Mouse (Mus musculus) embryo, embryonic 9.5 days (tissue): ENCODE measurements around the gene Hist1h2bc.
"Not testable (repeated sequence)": the region's sequence is repeated elsewhere in the genome, so short reads cannot be mapped to it uniquely, and the experiment has no call there.

Experiments used
- DNase-seq: peaks from one replicate; pipeline ENCODE4 v3.0.0-alpha.2; 2017; ENCODE audit errors: extremely low spot score

Gene Hist1h2bc

DNA sequence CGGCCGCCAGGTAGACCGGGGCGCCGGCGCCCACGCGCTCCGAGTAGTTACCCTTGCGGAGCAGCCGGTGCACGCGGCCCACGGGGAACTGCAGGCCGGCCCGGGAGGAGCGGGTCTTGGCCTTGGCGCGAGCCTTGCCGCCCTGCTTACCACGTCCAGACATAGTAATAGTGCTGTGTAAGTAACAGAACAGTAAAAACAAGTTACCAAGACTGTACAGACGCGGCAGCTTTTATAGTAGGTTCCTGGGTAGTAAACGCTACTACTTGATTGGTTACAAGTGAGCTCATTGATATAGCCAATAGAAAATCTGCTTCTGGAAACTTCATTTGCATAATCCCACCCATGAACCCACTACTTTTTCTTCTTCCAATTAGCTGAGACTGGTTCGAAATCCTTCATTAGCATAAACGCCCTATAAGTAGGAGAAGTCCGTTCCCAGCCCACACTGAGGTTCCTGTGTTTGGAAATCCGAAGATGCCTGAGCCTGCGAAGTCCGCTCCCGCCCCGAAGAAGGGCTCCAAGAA lies at the start of gene Hist1h2bc, which contains the start of gene Hist1h2ac:
TSS of gene Hist1h2bc (plus strand) at position 445 of the 527 bp plus-strand sequence.
TSS of gene Hist1h2ac (minus strand) at position 194 of the 527 bp plus-strand sequence.
- peak; percentile 92 for DNase-seq

DNA sequence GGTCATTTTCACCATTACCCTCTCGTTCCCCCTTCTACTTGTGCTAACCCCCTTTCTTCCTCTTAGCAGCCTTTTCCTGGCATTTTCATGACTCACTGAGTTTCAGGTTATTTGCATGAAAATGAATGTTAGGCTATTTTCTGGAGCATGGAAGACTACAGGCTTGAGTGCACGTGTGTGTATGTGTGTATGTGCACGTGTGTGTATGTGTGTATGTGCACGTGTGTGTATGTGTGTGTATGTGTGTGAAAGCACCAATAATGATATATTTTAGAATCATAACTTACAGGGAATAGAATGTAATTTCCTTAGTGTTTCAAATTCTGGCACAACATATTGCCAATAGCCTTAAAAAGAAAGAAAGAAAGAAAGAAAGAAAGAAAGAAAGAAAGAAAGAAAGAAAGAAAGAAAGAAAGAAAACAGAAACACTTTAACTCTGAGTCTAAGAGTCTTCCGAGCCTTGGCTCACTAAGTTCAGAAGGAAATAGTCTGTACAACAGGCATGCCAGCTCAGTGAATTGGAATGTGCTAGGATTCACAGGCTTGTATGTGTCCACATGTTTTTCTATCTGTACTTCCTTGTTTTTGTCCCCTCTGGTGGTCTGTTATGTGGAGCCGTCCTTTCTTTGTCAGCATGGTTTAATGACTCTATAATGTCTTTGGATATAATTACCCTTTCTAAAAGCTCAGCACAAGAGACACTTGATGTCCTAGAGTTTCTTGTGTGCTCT lies 24.2 kb upstream of the Hist1h2bc start:
- no peak for DNase-seq

GRCm38 (mm10) chr13:23662536-23662935 lies 21.5 kb upstream of the Hist1h2bc start:
- DNase-seq: no peak

GRCm38 (mm10) chr13:23681990-23682582 lies 1.9 kb upstream of the Hist1h2bc start:
- DNase-seq: peak; percentile 27

DNA sequence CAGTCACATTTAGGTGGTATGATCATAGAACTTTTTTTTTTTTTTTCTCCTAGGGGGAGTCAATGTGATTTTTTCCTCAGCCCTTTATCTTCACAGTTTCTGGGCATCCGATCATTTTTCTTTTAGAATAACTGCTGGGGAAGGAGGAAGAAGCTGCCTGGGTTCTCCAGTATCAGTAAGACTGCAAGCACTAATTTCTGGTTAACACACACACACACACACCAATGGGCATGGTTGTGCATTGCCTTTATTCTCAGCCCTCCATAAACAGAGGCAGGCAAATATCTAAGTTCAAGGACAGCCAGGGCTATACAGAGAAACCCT lies 1.4 kb upstream of the Hist1h2bc start:
- peak; percentile 64 for DNase-seq

GRCm38 (mm10) chr13:23682947-23683754 lies 848 bp upstream of the Hist1h2bc start:
- peak; percentile 65 for DNase-seq

DNA sequence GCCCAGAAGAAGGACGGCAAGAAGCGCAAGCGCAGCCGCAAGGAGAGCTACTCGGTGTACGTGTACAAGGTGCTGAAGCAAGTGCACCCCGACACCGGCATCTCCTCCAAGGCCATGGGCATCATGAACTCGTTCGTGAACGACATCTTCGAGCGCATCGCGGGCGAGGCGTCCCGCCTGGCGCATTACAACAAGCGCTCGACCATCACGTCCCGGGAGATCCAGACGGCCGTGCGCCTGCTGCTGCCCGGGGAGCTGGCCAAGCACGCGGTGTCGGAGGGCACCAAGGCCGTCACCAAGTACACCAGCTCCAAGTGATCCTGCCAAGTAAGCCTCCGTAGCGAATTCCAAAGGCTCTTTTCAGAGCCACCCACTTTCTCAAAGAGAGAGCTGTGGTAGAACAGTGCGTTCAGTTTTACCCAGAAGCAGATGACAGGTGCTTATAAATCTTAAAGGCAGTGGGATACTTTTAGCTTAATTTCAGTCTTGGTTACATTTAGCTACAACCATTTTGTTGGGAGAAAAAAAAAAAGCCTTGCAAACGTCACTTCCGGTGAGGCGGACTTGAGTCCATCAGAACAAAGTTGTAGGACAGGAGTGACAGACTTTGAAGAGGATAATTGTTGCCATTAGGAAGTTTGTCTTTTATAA lies 421 bp downstream of the Hist1h2bc start:
- DNase-seq: not testable (repeated sequence)

- DNase-seq: peak; percentile 78
Observed at GRCm38 (mm10) chr13:23685121-23685861, 1.3 kb downstream of the Hist1h2bc start.

GRCm38 (mm10) chr13:23685966-23686365 lies 2.0 kb downstream of the Hist1h2bc start:
- peak; percentile 27 for DNase-seq

DNA sequence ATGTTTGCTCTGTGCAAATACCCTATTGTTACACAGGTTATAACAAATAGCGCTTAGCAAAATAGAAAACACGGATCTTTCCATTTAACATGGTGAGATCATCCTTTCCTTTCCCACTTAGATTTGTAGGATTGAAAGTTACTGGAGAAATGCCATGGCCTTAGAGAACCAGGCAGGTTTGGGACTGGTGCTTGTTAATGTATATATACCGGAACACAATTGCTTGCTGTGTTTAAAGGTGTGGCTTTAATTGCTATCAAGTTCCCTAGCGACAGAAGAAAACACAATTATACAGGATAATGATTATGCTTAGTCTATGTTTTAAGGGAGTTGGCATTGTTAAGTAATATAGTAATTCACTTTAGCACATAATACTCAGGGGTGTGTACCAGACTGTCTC lies 3.2 kb downstream of the Hist1h2bc start:
- DNase-seq: no peak

GRCm38 (mm10) chr13:23687907-23688306 lies 3.9 kb downstream of the Hist1h2bc start:
- no peak for DNase-seq

GRCm38 (mm10) chr13:23688956-23689355 lies 5.0 kb downstream of the Hist1h2bc start:
- no peak for DNase-seq

DNA sequence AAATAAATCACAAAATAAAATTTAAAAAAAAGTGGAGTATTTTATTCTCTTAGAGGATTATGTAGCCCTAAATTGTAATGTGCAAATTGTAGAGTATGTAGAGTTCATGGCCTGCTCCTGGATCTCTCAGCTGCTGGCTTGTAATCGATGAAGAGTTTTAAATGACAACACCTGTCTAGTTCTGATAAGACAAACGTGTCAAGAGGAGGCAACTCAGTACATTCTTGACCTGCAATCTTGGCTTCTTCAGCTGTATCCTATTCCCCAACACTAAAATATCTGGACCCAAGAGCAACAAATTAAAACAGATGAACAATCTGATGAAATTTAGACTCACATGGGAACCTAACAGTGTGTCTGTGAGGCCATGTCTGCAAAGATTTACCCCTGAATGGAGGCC lies 5.5 kb downstream of the Hist1h2bc start:
- no peak for DNase-seq

GRCm38 (mm10) chr13:23693856-23694440 lies 9.9 kb downstream of the Hist1h2bc start:
- DNase-seq: no peak

DNA sequence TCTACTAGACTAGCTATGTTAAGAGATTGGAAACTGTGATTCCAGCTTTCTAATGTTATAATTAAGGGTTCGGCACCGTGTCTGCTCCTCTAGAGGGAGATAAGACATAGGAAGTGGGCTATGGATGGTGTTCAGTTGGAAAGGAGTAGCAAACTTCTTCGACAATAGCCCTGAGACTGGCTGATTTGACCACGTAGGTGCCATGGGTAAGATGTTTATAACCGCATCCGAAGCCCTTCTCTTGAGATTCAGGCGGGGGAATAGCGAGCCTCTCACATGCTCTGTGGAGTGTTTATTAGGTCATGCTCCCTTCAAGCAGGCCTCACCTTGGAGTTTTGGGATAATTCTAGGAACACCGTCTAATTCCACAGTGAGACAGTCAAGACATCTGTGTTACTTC lies 11.0 kb downstream of the Hist1h2bc start:
- no peak for DNase-seq

DNA sequence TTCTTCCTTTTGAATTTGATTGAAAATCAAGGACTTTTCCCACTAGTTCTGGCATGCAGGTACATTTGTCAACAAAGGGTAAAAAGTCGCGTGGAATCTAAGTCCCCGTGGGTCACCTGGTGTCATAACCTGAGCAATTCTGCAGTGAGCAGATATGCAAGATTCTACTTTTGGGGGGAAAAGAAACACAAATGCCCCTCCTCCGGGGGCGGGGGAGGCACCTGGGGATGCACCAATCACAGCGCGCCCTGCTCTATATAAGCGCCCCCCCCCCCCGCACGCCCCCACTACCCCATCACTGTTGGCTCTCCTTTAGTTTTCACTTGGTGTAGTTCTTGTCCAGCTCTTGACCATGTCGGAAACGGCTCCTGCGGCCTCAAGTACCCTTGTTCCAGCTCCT lies 11.5 kb downstream of the Hist1h2bc start, which contains the start of gene Hist1h1t:
TSS of gene Hist1h1t (plus strand) at position 301 of the 400 bp plus-strand sequence.
- DNase-seq: no peak

DNA sequence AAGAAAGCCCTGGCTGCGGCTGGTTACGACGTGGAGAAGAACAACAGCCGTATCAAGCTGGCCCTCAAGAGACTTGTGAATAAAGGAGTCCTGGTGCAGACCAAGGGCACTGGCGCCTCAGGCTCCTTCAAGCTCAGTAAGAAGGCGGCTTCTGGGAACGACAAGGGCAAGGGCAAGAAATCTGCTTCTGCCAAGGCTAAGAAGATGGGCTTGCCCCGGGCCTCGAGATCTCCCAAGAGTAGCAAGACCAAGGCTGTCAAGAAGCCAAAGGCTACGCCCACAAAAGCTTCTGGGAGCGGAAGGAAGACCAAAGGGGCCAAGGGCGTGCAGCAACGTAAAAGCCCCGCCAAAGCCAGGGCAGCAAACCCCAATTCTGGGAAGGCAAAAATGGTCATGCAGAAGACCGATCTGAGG lies 12.1 kb downstream of the Hist1h2bc start:
- DNase-seq: peak; percentile 30

DNA sequence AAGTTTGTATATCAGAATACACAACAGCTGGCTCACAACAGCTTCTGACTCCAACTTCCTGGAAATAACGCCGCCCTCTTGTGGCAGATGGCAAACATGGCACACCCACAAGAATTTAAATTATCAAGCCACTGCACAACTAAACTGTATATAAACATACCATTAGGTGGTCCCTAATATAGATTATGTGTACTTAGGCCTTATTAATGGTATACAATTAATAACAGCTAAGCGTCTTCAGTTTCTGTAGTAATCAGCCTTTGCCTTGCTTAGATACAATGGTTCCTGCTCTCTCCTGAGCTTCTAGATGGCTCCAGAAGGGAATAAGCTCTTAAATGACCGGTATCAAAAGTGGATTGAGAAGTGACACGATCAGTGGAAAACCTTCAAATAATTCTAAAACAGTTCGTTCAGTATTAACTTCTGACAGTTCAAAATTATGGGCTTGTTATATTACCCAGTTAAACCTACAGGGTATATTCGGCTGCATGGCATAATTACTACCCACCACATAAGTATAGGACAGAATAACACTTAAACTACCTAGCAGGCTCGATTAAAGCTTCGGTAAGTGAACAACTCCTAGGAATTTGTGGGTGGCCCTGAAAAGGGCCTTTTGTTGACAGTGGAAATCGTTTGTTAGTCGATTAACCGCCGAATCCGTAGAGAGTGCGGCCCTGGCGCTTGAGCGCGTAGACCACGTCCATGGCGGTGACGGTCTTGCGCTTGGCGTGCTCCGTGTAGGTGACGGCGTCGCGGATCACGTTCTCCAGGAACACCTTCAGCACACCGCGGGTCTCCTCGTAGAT lies 13.7 kb downstream of the Hist1h2bc start:
- peak; percentile 78 for DNase-seq

DNA sequence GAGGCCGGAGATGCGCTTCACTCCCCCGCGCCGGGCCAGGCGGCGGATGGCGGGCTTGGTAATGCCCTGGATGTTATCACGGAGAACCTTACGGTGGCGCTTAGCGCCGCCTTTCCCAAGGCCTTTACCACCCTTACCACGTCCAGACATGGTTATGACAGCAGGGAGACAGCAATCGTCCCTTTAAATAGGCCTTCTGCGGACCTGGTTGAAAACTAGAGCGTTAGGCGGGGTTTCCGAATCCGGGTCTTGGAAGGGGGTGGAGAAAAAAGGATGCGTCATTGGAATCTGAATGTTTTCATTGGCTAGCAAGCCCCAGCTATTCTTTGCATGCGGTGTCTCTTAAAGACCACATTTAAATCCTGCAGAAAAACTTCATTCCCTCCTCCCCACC lies 14.3 kb downstream of the Hist1h2bc start, which contains the start of gene Hist1h4c:
TSS of gene Hist1h4c (minus strand) at position 155 of the 394 bp plus-strand sequence.
- DNase-seq: peak; percentile 100

- no peak for DNase-seq
Observed at GRCm38 (mm10) chr13:23698996-23699395, 15.0 kb downstream of the Hist1h2bc start.
